Mouse (Mus musculus): ENCODE measurements around the gene Gm11084.

GRCm38 (mm10) chr2:72981075-72981420 is 5.5 kb downstream of the Gm11084 start:
- TF ChIP-seq POLR2A (IDR thresholded peaks at IDR 0.05; ENCODE audit: borderline replicate concordance, low read depth, low read length) (no peak), CTCF (IDR thresholded peaks at IDR 0.05; ENCODE audit: low read depth, low read length) (no peak)

Measured in bone marrow macrophage, adult 2 months (primary cell).